Mouse (Mus musculus) layer of hippocampus, postnatal 36 days (tissue): ENCODE results near the gene Olfr1222. TPM values are rescaled to one million over a fixed set of nuclear protein-coding genes. Genes with fewer than 3 reads are reported as not detected.
"Not testable (repeated sequence)": the region's sequence is repeated elsewhere in the genome, so short reads cannot be mapped to it uniquely, and the experiment has no call there.

Experiments
- DNase-seq, 2 experiments: peaks; one replicate each; pipeline ENCODE4 v3.0.0; 2022
- total RNA-seq, 2 experiments: library from RNA; stranded (reverse); gene quantifications; 2 replicates each; pipeline ENCODE4 v1.2.3; 2021

Olfr1222 gene
- total RNA-seq, result not detected

DNA sequence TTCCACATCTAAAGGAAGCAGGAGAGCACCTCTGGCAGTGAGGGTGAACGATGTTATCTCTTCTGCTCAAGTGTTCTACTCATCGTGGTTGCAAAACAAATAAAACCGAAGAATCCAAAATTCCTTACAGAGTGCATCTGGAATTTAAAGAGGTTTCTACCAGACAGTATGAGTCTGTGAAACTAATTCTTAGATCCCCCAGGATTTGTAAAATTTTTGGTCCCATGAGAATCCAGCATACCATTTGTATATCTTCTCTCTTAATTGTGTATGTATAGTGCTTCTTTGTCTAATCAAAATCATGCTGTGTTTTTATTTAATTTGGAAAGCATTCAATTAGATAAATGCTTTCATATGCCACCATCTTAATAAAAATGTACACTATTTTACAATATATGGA lies at the start of gene Olfr1222:
TSS of gene Olfr1222 (minus strand) at position 101 of the 400 bp plus-strand sequence.
- no peak for DNase-seq

DNA sequence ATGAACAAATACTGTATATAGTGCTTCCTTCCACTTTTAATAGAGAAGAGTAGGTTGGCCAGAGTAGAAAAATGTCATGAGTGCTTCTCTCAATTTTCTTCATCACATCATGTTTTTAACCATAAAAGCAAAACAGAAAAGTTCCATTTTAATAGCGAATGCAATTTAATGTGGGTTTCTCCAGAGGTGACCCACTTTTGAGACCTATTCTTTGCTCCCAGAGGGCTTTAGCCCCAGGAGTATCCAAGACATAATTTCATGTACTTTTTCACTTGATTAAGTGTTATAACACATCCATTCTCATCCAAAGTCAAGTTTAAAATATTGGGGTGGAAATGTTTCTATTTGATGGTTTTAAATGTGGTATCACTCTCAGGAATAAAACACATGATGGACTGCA lies 41.7 kb upstream of the Olfr1222 start, which contains the start of gene Olfr1225:
TSS of gene Olfr1225 (minus strand) at position 101 of the 400 bp plus-strand sequence.
- no peak for DNase-seq

DNA sequence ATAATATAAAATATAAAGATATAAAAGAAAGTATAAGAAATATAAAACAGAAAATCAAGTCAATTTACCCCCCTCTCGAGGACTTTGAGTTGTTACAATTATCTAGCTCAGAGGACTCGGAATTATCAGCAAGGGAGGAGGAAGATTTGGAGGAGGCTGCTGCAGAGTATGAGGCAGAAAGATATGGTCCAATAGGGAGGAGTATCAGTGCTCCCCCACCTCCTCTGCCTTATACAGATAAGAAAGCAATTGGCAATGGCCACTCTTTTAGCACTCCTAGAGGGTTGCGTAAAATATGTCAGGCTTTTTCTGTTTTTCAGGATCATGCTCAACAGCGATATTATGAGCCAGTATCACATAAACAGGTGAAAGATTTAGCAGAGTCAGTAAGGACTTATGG lies 31.9 kb upstream of the Olfr1222 start:
- DNase-seq, result not testable (repeated sequence)

DNA sequence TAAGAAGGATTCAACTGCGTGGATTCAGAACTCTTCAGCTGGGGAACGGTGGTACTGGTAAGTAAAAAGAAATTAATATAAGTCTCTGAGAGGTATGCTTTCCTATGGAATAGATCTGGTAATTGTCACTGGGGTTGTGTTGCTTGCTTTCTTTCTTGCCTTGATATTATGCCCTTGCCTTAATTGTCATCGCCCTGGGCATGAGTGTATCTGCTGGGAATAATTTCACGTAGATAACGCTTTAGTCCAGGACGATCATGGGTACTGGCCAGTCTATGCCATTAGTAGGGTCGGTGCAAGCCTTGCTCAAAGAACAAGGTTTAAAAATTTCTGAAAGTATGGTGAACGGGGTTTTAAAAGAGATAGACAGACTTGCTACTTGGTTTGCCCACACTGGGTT lies 31.1 kb upstream of the Olfr1222 start, which contains the start of gene Olfr1224-ps1:
TSS of gene Olfr1224-ps1 (minus strand) at position 101 of the 400 bp plus-strand sequence.
- DNase-seq, result not testable (repeated sequence)

DNA sequence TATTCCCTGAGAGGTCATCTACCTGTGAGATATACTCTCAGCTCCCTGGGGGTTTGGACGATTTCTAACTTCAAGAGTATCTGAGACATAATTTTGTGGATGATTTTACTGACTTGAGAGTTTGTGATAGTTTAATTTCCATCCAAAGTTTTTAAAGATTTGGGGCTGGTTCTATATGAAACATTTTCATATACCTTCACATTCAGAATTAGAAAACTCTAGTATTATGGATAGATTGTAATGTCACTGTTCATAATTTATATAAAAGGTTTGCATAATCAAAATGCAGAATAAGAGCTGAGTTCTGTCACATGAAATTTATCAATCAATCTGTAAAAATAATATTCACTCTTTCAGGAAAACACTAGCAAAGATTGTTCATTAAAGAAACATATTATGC lies 18.6 kb upstream of the Olfr1222 start, which contains the start of gene Olfr1223:
TSS of gene Olfr1223 (minus strand) at position 101 of the 400 bp plus-strand sequence.
- DNase-seq, result no peak

DNA sequence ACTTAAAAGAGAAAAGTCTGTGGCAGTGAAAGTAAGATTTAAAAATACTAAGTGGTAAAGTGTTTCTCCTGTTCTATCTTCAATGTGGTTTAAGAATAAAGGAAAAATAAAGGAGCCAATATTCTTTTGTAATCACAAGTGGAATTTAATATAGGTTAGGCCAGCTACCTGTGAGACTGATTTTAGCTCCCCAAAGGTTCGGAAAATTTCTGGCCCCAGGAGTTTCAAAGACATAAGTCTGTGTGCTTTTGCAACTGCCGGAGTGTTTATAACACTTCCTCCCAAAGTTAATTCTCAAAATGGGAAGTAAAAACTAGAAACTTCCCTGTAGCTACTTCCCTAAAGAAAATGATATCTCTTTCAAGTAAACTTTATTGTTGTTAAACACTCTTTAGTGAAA lies 15.7 kb downstream of the Olfr1222 start, which contains the start of gene Olfr1221:
TSS of gene Olfr1221 (minus strand) at position 101 of the 400 bp plus-strand sequence.
- DNase-seq, result no peak

DNA sequence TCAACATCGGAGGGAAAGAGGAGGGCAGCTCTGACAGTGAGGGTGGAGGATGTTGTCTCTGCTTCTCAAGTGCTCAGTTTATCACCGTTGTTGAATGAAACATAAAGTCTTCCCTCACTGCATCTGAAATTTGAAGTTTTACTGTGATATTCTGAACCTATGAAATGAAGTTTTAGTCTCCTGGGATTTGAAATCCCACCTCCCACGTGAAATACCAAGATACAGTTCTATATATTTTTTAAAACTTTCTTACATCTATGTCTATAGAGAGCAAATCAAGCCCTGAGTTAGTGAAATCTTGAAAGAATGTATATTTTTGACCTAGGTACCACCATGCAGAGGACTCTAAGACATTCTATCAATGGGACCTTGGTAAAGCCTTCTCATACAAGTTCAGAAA lies 26.1 kb downstream of the Olfr1222 start, which contains the start of gene Olfr1220:
TSS of gene Olfr1220 (minus strand) at position 101 of the 400 bp plus-strand sequence.
- DNase-seq, result no peak

DNA sequence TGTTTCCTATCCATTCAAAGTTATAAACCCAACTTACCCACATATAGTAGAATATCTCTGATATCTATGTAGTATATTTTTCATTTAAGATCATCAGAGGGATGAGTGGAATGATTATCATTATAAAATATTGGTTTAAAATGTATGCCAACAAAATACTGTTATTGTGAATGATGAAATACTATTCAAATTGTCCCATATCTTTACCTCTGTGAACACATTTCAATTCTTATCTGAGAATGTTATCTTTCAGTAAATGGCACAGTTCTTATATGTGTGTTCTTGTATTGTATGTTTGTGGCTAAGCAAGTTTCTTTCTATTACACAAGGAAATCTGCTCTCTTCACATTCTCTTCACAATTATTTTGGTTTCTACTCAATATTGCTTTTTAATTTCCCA lies 27.2 kb downstream of the Olfr1222 start:
- no peak for DNase-seq

DNA sequence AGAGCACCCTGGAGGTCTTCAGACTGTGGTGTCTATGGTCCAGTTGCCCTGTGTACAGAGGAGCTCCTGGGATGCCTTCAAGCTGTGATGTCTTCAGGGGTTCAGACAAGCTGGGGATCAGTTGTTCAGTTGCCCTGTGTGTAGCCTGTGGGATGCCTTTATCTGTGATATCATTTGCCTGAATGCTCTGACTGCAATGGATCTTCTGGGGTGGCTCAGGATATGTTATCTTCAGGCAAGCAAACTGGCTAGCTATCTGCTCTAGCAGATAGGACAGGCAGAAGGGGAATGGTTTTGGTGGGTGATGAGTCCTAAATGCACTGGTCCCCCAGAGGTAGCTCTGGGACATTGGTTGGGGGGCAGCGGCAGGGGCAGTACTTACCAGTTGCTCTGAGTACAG lies 39.0 kb downstream of the Olfr1222 start:
- no peak for DNase-seq

DNA sequence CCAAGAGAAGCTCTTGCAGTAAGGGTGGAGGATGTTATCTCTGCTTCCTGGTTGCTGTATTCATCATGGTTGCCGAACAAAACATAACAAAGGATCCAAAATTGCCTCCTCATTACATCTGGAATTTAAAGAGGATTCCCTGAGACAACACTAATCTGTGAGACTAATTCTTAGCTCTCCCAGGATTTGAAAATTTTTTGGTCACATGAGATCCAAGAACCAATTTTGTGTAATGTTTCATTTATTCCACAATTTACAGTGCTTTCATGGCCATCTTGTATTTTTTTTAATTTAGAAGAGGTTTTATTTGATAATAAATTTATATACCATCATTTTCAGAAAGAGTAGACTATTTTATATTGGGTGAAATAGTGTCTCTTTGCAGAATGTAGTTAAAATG lies 49.4 kb downstream of the Olfr1222 start, which contains the start of gene Olfr1219:
TSS of gene Olfr1219 (minus strand) at position 101 of the 400 bp plus-strand sequence.
- no peak for DNase-seq

DNA sequence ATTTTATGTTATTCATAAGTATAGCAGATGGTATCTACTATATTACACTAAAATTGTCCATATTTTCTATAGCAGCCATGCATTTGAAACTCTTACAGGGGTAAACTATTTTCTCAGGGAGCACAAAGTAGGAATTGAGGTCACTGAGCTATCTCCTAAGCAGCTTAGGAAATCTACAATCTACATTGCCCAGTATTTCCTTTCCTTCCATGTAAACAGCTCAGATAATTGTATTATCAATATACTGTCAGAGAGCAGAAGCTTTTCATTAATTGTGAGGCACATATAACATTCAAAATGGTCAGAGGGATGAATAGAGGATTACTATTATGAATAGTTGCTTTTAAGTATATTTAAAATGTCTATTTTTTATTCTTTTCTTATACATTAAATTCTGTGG lies 51.4 kb downstream of the Olfr1222 start:
- no peak for DNase-seq

Other genes with a start within 250 kb of the Olfr1222 start
- not detected for gene Olfr1208, start 230.7 kb downstream of the Olfr1222 start, total RNA-seq
- gene Olfr1209, start 217.9 kb downstream of the Olfr1222 start, total RNA-seq, result not detected
- gene Olfr1211, start 194.9 kb downstream of the Olfr1222 start, total RNA-seq, result not detected
- gene Olfr1212, start 179.1 kb downstream of the Olfr1222 start, total RNA-seq, result not detected
- not detected for gene Gm13762, start 152.8 kb downstream of the Olfr1222 start, total RNA-seq
- not detected for gene Olfr1214, start 140.4 kb downstream of the Olfr1222 start, total RNA-seq
- gene Olfr1215, start 126.1 kb downstream of the Olfr1222 start, total RNA-seq, result not detected
- not detected for gene Olfr1216, start 114.7 kb downstream of the Olfr1222 start, total RNA-seq
- gene Olfr1217, start 101.0 kb downstream of the Olfr1222 start, total RNA-seq, result not detected
- gene Olfr1218, start 71.9 kb downstream of the Olfr1222 start, total RNA-seq, result not detected
- gene Olfr1219, start 49.5 kb downstream of the Olfr1222 start, total RNA-seq, result not detected
- not detected for gene Olfr1220, start 26.2 kb downstream of the Olfr1222 start, total RNA-seq
- gene Olfr1221, start 15.8 kb downstream of the Olfr1222 start, total RNA-seq, result not detected
- not detected for gene Olfr1223, start 18.5 kb upstream of the Olfr1222 start, total RNA-seq
- not detected for gene Olfr1224-ps1, start 31.0 kb upstream of the Olfr1222 start, total RNA-seq
- not detected for gene Olfr1225, start 41.6 kb upstream of the Olfr1222 start, total RNA-seq
- not detected for gene Olfr1226, start 67.0 kb upstream of the Olfr1222 start, total RNA-seq
- not detected for gene Olfr1228, start 121.0 kb upstream of the Olfr1222 start, total RNA-seq
- not detected for gene Olfr1229, start 155.0 kb upstream of the Olfr1222 start, total RNA-seq
- gene Olfr1230, start 164.2 kb upstream of the Olfr1222 start, total RNA-seq, result not detected
- not detected for gene Olfr1231, start 174.0 kb upstream of the Olfr1222 start, total RNA-seq
- not detected for gene Olfr1232, start 196.6 kb upstream of the Olfr1222 start, total RNA-seq
- gene Olfr1233, start 209.3 kb upstream of the Olfr1222 start, total RNA-seq, result not detected
- gene Olfr1234, start 231.8 kb upstream of the Olfr1222 start, total RNA-seq, result not detected